Mouse (Mus musculus): ENCODE measurements around the gene Olfr1134. TPM values are rescaled to one million over a fixed set of nuclear protein-coding genes. Genes with fewer than 3 reads are reported as not detected.

Gene Olfr1134
- polyA plus RNA-seq (2017; shearing (Covaris generic)) = not detected

GRCm38 (mm10) chr2:87658360-87658759 lies at the start of gene Olfr1134:
Gene Olfr1134, minus strand, starts transcription at chr2:87658460.

DNA sequence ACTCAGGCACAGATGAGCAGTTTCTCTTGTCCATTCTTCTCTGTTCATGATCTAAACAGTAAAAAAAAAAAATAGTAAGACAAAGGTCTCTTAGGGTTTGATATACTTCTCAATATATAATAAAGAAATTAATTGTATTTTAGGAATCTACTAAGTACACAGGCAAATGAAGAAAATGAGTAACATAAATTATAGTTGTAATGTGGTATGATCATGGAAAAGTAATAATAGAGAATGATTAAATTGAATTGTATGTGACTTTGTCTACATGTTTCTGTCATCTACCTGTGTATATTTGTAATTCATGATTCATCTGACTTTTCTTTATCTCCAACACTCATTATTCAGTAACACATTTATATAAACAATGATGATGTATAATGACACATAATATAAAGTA lies 35.6 kb upstream of the Olfr1134 start, which contains the start of gene Olfr1136:
TSS of gene Olfr1136 (minus strand) at position 101 of the 400 bp plus-strand sequence.

DNA sequence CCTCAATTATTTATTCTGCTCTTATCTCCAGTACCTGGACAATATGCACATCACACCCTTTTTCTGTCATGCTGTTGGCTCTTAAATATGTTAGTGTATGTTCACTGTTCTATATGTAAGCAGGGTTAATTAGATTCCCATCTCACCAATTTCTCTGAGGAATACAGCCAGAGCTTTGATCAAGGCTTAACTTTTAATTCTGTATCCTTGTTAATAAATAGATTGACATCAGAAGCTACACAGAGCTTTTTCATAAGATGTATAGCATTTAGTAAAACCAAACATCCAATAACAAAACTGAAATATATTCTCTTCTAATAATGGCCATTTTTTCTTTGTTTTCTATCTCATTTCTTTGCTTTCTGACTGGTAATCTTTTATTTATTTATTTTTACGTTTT lies 15.3 kb upstream of the Olfr1134 start, which contains the start of gene Olfr1135:
TSS of gene Olfr1135 (minus strand) at position 101 of the 400 bp plus-strand sequence.

DNA sequence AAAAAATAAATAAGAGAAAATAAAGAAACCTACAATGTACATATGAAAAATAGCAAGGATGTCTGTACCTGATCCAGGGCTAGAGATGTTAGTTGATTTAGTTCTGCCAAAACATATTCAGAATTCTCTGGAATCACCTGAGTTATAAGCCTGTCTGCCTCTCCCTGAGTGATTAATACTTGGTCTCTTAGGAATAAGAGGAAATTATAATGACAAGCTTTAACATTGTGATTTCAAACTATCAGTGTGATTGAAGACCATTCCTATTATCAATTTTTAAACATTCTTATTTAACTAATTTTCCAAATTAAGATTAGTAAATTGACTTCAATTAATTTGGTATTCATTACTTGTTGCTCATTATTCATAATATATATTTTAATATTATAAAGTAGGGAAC lies 11.0 kb downstream of the Olfr1134 start, which contains the start of gene Olfr1133:
TSS of gene Olfr1133 (minus strand) at position 101 of the 400 bp plus-strand sequence.

GRCm38 (mm10) chr2:87637435-87637834 lies 20.8 kb downstream of the Olfr1134 start, which contains the start of gene Olfr1132:
Gene Olfr1132, minus strand, starts transcription at chr2:87637535.

DNA sequence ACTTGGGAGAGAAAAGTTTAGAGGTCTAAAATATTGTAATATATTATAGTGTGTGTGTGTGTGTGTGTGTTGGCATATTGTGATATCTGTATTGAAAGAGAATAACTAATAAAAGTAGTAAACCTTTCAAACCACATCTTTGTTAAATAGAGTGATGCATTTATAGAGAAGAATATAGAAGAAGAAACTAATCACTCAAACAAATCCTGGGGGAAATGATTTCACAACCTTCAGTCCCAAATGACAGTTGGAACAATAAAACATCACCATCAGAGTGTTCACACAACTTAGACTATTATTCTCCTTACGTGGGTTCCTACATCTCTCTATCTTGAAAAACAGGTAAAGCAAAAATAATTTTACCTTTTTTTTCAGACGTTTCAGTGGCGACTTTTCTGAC lies 31.5 kb downstream of the Olfr1134 start, which contains the start of gene Olfr1131:
TSS of gene Olfr1131 (plus strand) at position 301 of the 400 bp plus-strand sequence.

GRCm38 (mm10) chr2:87605912-87606311 lies 52.3 kb downstream of the Olfr1134 start, which contains the start of gene Olfr1130:
Gene Olfr1130, plus strand, starts transcription at chr2:87606212.

Other genes starting within 250 kb of the Olfr1134 start
- not detected for gene Olfr1123, start 241.8 kb downstream of the Olfr1134 start, polyA plus RNA-seq (2017; shearing (Covaris generic))
- 0.30 TPM for gene Olfr1124, start 228.2 kb downstream of the Olfr1134 start, polyA plus RNA-seq (2017; shearing (Covaris generic))
- gene Olfr1126, start 204.5 kb downstream of the Olfr1134 start, polyA plus RNA-seq (2017; shearing (Covaris generic)) = not detected
- gene Pramel7, start 161.4 kb downstream of the Olfr1134 start, polyA plus RNA-seq (2017; shearing (Covaris generic)) = not detected
- gene Pramel6, start 151.9 kb downstream of the Olfr1134 start, polyA plus RNA-seq (2017; shearing (Covaris generic)) = not detected
- gene Olfr153, start 126.7 kb downstream of the Olfr1134 start, polyA plus RNA-seq (2017; shearing (Covaris generic)) = not detected
- 0.41 TPM for gene Olfr1128, start 112.9 kb downstream of the Olfr1134 start, polyA plus RNA-seq (2017; shearing (Covaris generic))
- not detected for gene Olfr1129, start 84.6 kb downstream of the Olfr1134 start, polyA plus RNA-seq (2017; shearing (Covaris generic))
- not detected for gene Olfr1130, start 52.2 kb downstream of the Olfr1134 start, polyA plus RNA-seq (2017; shearing (Covaris generic))
- gene Olfr1131, start 31.4 kb downstream of the Olfr1134 start, polyA plus RNA-seq (2017; shearing (Covaris generic)) = not detected
- gene Olfr1132, start 20.9 kb downstream of the Olfr1134 start, polyA plus RNA-seq (2017; shearing (Covaris generic)) = not detected
- gene Olfr1133, start 11.1 kb downstream of the Olfr1134 start, polyA plus RNA-seq (2017; shearing (Covaris generic)) = not detected
- gene Olfr1135, start 15.2 kb upstream of the Olfr1134 start, polyA plus RNA-seq (2017; shearing (Covaris generic)) = not detected
- gene Olfr1136, start 35.5 kb upstream of the Olfr1134 start, polyA plus RNA-seq (2017; shearing (Covaris generic)) = not detected
- gene Olfr1137, start 54.7 kb upstream of the Olfr1134 start, polyA plus RNA-seq (2017; shearing (Covaris generic)) = not detected
- 0.41 TPM for gene Olfr1138, start 81.5 kb upstream of the Olfr1134 start, polyA plus RNA-seq (2017; shearing (Covaris generic))
- not detected for gene Olfr1140, start 85.3 kb upstream of the Olfr1134 start, polyA plus RNA-seq (2017; shearing (Covaris generic))
- not detected for gene Olfr1141, start 95.5 kb upstream of the Olfr1134 start, polyA plus RNA-seq (2017; shearing (Covaris generic))
- gene Olfr152, start 121.0 kb upstream of the Olfr1134 start, polyA plus RNA-seq (2017; shearing (Covaris generic)) = not detected
- gene Olfr1143, start 142.1 kb upstream of the Olfr1134 start, polyA plus RNA-seq (2017; shearing (Covaris generic)) = not detected
- gene Olfr1145, start 151.4 kb upstream of the Olfr1134 start, polyA plus RNA-seq (2017; shearing (Covaris generic)) = not detected
- 0.28 TPM for gene Olfr1148, start 172.1 kb upstream of the Olfr1134 start, polyA plus RNA-seq (2017; shearing (Covaris generic))
- gene Olfr1150-ps1, start 185.5 kb upstream of the Olfr1134 start, polyA plus RNA-seq (2017; shearing (Covaris generic)) = not detected
- not detected for gene Olfr1151, start 197.4 kb upstream of the Olfr1134 start, polyA plus RNA-seq (2017; shearing (Covaris generic))
- 0.09 TPM for gene Olfr1152, start 208.0 kb upstream of the Olfr1134 start, polyA plus RNA-seq (2017; shearing (Covaris generic))
- gene Olfr1153, start 236.5 kb upstream of the Olfr1134 start, polyA plus RNA-seq (2017; shearing (Covaris generic)) = not detected
- gene Olfr1154, start 246.7 kb upstream of the Olfr1134 start, polyA plus RNA-seq (2017; shearing (Covaris generic)) = not detected